Mouse (Mus musculus) CD4-positive helper T cell, adult 2 months (primary cell): Measurements from ENCODE around the gene Vps25.

Experiments
- DNase-seq: peaks from one replicate; pipeline ENCODE4 v3.0.0-alpha.2; 2012; ENCODE audit warnings: low read depth, missing footprints, low spot score

The Vps25 gene

DNA sequence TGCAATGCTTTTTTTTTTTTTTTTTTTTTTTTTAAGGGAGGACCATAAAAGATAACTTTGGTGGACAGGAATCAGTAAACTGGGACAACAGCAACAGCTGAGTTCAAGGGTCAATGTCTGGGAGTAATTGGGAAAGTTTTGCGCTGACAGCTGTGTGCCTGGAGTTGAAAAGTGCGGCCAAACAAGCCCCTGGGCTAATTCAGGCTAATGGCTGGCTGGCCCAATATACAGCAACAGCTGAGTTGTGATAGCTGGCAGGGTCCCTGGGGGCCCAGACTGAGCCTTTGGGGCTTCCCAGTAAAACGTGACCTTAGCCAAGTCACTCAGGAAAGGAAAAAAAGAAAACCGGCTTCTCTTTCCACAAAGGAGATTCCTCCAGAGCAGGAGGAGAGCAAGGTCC, 8.4 kb upstream of the Vps25 start:
- no peak for DNase-seq

DNA sequence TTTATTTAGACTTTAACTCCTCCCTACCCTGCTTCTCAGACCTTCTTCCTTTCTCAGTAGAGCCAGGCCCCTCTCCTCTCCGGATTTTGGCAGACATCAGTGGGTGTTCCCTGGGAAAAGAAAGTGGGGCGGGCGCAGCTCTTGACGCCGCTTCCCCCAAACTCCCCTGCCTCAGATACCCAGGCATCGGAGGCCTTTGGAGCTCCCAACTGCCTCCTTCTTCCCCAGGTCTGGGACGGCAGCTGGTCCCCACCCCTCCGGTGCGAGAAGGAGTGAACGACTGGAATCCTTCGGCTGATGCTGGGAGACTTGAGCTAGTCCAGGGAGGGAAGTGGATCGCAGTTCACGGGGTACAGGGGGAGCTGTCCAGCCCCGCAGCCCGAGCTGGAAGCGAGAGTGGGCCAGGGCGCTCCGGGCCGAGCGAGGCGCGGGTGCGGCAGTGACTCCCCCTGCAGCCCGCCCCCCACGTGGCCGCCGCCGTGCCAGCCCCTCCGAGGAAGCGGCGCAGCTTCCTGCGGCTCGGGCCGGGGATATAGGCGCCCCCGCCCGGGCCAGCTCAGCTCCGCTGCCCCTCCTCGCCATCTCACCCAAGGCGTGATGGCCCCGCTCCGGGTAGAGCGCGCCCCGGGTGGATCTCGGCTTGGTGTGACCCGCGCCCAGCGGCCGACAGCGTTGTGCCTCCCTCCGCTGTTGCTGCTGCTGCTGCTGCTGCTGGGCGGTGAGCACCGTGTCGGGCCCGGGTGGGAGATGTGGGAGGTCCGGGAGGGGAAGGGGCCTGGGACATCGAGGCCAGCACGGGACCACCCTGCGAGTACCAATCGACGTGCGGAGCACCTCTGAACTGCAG, 7.4 kb upstream of the Vps25 start, which contains the start of gene Ramp2:
Gene Ramp2, plus strand, starts transcription at position 174 of the 847 bp plus-strand sequence.
- DNase-seq, result peak; percentile 37

DNA sequence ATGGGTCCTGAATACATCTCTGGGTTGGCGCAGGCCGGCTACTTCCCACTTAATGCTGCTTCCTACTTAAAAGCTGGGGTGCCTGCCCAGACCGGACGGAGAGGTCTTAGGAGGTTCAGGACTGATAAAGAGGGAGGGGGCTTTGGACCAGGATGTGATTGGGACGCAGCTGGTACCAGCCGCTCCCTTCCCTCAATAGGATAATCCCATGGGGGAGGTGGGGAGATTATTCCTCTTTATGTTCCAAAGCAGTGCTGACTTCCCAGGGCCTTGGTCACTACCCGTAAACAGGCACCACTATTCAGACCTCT, 6.8 kb upstream of the Vps25 start:
- DNase-seq, result no peak

DNA sequence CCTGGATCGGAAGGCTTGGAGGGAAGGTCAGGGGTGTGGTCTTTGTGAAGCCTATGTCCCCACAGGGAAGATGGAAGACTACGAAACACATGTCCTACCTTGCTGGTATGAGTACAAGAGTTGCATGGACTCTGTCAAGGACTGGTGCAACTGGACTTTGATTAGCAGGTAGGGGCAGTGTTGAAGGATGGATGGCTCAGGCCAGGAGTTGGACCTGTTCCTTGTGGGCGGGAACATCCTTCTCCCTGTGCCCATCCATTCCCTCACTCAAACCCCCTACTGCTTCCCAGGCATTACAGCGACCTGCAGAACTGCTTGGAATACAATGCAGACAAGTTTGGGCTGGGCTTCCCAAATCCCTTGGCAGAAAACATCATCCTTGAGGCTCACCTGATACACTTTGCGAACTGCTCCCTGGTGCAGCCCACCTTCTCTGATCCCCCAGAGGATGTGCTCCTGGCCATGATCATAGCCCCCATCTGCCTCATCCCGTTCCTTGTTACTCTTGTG, 5.9 kb upstream of the Vps25 start:
- DNase-seq, result no peak

DNA sequence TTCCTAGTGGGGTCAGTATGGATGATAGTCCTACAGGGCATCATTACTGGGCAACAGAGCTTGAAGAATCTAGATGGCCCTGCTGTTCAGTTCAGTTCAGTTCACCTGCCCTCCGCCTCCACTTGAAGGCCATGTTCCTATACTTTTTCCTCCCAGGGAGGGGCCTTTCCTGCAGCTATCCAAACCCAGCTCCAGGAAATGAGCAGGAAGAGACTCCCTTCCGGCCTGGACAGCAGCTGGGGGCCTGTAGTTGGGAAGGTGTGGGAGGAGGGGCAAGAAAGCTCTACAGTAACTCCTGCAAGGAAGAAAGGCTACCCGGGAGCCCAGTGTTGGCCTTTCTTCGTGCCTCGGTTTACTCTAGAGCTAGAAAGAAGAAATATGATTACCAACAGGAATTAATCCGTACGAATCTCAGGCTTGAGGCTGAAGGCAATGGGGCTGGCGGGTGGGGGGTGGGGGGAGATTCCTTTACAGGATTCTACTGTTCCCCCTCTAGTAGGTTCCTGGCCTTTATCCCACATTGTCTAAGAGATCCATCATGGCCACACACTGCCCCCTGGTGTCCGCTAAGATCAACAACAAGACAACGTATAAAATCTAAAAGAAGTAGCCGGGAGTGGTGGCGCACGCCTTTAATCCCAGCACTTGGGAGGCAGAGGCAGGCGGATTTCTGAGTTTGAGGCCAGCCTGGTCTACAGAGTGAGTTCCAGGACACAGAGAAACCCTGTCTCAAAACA, 5.1 kb upstream of the Vps25 start:
- peak; percentile 67 for DNase-seq

DNA sequence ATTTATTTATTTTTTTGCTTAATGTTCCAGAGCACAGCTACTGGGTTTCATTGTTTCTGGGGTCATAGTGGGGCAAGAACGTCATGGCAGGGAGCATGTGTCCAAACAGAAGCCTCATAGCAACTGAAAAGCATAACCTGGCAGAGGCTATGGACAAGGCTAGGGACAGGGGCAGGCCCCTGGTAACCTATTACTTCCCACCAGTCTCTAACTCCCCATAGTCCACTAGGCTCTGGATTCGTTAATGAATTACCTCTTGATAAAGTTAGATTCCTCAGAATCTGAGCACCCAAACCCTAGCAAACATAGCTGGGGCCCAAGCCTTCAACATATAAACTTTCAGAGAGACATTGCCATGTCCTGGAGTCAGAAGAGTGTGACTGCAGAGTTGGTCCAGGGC, 2.5 kb upstream of the Vps25 start:
- no peak for DNase-seq

DNA sequence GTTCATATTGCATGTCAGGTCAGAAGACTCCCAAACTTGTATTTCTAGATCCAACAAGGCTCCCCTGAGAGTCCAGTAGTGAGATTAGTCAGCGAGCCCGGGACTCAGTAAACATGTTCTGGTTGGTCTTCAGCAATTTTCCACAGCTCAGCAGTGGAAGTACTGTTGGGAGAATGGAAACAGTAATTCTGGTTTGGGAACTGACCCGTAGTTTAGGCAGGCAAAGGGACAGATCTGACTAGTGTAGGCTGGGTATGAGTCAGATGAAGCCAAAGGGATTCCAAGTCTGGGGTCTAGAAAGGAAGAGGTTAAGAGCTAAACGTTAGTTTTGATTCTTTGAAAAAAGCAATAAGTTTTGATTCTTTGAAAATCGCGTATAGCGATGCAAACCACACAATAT, 566 bp upstream of the Vps25 start:
- DNase-seq, result no peak

DNA sequence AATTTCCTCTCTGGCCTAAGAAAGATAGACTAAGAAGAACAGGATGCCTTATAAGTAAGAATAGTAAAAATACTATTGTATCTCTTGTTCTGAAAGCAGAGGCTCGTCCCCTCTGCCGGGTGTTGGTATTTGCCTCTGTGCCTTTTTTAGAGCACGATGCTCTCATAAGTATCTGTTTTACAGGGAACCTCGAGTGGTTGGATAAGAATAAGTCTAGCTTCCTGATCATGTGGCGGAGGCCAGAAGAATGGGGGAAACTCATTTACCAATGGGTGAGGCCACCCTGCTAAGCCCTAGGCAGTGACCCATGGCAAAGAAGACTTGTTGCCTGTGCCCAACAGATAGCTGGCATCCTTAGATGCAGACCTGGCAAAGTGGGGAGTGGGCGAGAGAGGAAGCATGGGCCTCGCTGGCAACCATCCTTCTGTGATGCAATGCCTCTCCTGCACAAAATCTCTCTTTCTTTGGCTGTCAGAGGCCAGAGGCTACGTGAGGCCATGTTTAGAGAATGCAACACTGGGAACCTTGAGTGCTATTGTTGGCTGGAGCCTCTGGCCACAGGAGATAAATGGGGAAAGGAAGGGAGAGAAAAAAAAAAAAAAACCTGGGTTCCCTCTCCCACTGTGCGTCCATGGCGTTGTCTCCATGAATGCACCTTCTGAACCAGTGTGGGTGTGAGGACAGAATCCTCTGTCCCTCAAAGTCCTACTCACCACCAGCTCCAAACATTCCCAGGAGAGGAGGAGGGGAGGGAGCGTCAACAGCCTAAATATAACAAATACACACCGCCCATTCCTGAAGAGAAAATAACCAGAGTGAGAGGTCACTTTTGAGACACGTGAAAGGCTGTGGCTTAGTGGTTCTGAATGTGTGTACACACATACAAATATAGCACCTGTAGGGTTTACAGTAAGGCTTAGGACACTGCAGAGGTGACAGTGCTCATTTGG, 2.6 kb downstream of the Vps25 start:
- DNase-seq, result no peak

DNA sequence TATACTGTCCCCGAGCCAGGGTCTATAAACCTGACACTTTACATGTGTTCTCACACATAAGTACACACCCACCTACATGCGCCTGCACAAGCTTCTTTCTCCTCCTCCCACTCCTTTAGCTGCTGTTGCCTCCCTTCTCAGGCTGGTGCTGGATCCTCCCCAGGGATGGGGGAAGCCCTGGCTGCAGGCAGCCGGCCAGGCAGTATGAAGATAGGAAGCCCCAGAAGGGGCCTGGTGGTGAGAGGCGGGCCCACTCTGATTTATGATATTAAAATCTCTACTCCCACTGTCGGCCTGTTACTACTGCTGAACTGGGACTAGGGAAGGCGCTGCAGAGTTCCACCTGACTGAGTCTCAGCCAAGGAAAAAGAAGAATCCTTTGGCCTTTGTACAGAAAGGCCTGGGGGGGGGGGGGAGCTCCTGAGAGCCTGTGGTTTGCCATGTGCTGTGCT, 5.8 kb downstream of the Vps25 start:
- no peak for DNase-seq

DNA sequence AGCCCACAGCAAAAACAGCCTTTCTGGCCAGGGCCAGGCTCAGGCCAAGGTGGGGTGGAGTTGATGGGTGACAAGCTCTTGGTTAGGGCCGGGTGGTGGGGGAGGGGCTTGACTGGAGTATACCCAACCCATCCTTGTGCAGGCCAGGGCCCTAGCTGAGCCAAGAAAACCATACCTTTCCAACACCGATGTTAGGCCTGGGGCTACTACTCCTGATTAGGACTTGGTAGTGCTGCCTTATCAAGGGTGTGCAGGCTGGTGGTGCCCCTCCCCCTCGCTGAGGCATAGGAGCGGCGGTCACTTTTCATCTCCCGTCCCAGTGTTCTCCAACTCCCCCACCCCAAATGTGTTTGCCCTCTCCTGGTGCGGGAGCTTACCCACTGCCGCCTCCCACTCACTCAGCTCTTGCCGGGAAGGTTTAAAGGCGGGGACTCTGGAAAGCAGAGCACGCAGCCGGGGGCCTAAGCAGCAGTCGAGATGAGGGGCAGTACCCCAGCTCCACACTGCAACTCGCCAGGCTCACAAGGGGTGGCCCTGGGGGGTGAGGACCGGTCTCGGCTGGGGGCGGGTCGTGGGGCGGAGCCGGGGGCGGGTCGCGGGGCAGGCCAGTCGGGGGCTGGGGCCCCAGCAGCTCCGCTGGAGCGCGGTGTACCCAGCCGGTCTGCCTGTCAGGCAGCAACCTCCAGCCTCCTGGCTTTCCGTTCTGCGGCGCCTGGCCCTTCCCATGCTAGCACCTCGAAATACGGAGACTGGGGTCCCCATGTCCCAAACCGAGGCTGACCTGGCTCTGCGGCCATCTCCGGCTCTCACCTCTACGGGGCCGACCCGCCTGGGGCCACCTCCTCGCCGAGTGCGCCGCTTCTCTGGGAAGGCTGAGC, 6.7 kb downstream of the Vps25 start, which contains the start of gene Wnk4:
Gene Wnk4, plus strand, starts transcription at position 620 of the 878 bp plus-strand sequence.
- peak; percentile 41 for DNase-seq

DNA sequence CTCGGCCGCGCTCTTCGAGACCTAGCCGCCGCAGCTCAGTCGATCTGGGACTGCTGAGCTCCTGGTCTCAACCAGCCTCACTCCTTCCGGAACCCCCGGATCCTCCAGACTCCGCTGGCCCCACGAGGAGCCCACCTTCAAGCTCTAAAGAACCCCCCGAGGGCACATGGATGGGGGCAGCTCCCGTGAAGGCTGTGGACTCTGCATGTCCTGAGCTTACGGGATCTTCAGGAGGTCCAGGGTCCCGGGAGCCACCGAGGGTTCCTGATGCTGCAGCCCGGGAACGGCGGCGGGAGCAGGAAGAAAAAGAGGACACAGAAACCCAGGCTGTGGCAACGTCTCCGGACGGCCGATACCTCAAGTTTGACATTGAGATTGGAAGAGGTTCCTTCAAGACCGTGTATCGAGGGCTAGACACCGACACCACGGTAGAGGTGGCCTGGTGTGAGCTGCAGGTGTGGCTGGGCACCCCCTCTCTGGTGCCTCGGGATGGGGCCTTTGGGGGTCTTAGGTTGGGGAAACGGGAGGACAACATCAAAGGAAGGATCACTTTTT, 7.4 kb downstream of the Vps25 start:
- DNase-seq, result peak; percentile 21

DNA sequence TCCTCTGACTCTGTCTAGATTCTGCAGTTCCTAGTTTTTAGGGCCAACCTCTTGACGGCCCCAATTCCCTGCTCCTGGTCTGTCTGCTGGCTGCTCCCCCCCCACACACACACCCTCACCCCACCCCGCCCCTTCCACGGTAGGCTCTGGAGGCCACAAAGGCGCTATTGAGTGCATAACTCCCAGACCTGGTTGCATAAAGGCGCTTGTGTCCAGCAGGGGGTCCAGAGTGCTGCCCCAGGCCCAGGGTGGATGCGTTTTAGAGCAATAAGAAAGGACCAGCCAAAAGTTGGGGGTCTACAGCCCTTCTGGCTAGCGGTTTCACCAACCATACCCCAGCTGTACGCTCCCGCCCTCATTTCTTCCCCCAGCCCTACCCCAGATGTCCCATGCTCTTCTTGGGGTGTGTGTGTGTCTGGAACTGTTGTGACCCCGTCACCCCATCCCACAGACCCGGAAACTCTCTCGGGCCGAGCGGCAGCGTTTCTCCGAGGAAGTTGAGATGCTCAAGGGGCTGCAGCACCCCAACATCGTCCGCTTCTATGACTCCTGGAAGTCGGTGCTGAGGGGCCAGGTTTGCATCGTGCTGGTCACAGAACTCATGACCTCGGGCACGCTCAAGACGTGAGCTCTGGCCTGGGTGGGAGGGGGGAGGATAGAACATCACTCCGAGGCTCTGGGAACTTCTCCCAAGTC, 8.9 kb downstream of the Vps25 start:
- peak; percentile 11 for DNase-seq

DNA sequence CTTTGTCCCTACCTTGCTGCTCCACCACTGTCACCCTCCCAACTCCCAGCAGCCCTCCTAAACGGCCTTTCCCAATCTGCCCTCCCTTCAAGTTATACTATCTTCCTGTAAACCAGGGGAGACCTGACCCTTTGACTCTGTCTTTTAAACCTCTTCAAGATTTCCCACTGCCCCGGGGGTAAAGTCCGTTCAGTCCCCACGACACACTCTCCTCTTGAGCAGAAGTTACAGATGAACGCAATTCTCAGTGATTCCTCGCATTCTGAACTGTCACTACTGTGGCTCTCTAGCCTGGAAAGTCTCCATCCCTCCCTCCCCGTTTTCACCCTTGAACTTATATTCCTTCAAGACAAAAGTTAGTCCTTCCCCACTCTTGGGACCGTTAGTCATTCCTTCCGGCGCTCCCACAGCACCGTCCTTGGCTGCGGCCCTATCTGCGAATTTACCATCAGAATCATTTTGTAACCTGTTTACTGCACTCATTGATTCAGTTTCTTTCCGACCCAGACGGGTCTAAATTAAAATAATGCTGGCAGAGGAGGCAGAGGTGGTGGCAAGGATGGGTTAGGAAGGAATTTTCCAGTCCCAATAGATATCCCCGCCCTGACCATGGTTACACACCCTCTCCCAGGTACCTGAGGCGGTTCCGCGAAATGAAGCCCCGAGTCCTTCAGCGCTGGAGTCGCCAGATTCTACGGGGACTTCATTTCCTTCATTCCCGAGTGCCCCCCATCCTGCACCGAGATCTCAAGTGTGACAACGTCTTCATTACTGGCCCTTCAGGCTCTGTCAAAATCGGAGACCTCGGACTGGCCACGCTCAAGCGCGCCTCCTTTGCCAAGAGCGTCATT, 9.9 kb downstream of the Vps25 start:
- DNase-seq, result no peak

DNA sequence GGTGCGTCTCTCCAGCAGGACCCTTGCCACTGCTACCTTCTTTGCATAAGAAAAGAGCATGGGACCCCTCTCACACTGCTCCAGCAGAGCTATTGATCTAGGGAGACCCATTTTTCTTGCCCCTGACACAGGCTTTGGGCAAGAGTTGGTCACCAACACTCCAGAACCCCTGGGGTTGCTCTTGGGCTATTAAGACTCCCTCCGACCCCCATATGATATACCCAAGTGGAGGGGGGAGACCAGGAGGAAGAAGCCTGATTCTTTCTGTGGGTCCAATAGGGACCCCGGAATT, 10.4 kb downstream of the Vps25 start:
- DNase-seq, result no peak

DNA sequence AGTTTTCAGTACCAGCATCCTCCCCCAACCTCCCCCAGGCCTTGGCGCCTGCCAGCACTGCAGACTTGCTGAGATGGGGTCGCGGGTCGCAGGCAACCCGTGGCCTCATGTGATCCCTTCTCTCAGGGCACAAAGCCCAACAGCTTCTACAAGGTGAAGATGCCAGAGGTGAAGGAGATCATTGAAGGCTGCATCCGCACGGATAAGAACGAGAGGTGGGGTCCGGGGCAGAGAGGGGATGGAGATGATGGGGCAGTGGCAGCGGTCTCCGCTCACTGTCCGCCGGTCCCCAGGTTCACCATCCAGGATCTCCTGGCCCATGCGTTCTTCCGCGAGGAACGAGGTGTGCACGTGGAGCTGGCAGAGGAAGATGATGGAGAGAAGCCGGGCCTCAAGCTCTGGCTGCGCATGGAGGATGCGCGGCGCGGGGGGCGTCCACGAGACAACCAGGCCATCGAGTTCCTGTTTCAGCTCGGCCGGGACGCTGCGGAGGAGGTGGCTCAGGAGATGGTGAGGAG, 11.5 kb downstream of the Vps25 start:
- no peak for DNase-seq

DNA sequence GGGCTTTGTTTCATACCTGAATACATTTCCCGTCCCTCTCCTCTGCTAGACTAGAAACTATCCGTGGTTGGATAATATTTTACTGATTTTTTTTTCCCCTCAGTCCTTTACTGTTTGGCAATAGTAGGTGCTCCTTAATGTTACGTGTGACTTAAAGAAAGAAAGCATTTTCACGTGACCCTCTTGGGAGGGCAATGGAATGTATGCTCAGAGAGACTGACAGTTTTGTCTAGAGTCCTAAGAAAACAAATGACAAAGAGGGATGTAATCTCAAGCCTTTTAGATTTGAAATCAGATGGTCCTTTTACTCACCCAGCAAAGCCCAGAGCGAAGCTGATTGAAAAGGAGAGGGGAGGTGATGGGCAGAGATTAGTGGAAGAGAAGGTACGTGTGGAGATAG, 12.4 kb downstream of the Vps25 start:
- no peak for DNase-seq

DNA sequence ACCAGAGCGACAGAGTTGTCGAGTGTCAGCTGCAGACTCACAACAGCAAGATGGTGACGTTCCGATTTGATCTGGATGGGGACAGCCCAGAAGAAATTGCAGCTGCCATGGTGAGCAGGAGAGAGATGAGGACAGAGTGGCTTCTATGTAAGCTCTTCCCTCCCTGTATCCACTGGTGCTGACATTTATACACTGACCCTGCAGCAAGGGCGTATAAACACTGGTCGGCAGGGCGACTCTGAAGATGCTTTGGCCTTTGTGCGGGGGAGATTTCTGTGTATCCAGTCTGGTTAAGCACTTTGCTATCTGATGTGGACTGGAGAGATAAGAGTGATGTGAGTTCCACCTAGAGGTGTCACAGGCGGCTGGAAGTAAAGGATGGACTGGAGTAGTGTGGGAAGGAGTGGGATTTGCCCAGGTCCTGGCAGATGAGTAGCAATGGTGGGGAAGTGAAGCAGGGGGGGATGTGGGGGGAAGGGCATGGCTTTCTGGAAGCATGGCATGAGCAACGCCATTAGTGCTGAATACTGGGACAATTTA, 16.1 kb downstream of the Vps25 start:
- no peak for DNase-seq

DNA sequence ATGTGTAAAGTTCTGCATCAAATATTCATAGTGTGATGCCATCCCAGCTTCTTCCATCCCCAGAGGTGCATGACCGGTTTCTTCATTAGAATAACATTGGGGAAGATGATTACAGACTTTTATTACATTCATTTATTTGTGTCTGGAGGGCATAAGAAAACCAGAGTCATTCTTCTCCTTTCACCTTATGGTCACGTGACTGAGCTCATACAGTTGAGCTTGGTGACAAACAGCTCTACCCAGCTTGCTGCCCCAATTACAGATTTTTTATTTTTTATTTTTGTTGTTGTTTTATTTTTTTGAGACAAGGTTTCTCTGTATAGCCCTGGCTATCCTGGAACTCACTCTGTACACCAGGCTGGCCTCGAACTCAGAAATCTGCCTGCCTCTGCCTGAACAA, 18.9 kb downstream of the Vps25 start:
- no peak for DNase-seq
